Mouse (Mus musculus): ENCODE measurements around the gene Impdh1.

- TF ChIP-seq TAL1 (IDR thresholded peaks at IDR 0.05; ENCODE audit: low read length) (no peak), GATA1 (IDR thresholded peaks at IDR 0.05; ENCODE audit: low read length) (no peak)
Observed at GRCm38 (mm10) chr6:29170063-29170921, 45.9 kb downstream of the Impdh1 start.
